Mouse (Mus musculus) kidney, adult 2 months (tissue): ENCODE measurements around the gene Lamc1.

Source experiments
- CTCF ChIP-seq: fragments of 200-500 bp; conservative IDR thresholded peaks from 2 replicates; pipeline ENCODE4 v1.5.1; 2011; ENCODE audit warnings: low read depth, mild to moderate bottlenecking, control low read depth, low read length, moderate library complexity, mixed read lengths; ENCODE audit not compliant: insufficient read depth, insufficient read length
- POLR2A ChIP-seq: fragments of 200-500 bp; IDR thresholded peaks from one replicate; pipeline ENCODE4 v1.6.1; 2011; ENCODE audit warnings: low read depth, low read length, control low read depth

GRCm38 (mm10) chr1:153259752-153260300 lies 72.8 kb downstream of the Lamc1 start:
- TF ChIP-seq CTCF: no peak
- no peak for TF ChIP-seq POLR2A
